Mouse (Mus musculus): ENCODE measurements around the gene Hist1h2bb.

Hist1h2bb gene

GRCm38 (mm10) chr13:23746201-23747080 lies at the start of gene Hist1h2bb:
TSS of gene Hist1h2bb (plus strand) at chr13:23746734.
- peak; percentile 78 to 88 for DNase-seq (ENCODE audit: low spot score in 2 of 2)

GRCm38 (mm10) chr13:23697491-23698299 lies 48.8 kb upstream of the Hist1h2bb start:
- peak; percentile 78 to 88 for DNase-seq (ENCODE audit: low spot score in 2 of 2)

DNA sequence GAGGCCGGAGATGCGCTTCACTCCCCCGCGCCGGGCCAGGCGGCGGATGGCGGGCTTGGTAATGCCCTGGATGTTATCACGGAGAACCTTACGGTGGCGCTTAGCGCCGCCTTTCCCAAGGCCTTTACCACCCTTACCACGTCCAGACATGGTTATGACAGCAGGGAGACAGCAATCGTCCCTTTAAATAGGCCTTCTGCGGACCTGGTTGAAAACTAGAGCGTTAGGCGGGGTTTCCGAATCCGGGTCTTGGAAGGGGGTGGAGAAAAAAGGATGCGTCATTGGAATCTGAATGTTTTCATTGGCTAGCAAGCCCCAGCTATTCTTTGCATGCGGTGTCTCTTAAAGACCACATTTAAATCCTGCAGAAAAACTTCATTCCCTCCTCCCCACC lies 48.2 kb upstream of the Hist1h2bb start, which contains the start of gene Hist1h4c:
Gene Hist1h4c (minus strand): TSS at position 155 of the 394 bp plus-strand sequence.
- peak; percentile 99 to 100 for DNase-seq (ENCODE audit: low spot score in 2 of 2)

DNA sequence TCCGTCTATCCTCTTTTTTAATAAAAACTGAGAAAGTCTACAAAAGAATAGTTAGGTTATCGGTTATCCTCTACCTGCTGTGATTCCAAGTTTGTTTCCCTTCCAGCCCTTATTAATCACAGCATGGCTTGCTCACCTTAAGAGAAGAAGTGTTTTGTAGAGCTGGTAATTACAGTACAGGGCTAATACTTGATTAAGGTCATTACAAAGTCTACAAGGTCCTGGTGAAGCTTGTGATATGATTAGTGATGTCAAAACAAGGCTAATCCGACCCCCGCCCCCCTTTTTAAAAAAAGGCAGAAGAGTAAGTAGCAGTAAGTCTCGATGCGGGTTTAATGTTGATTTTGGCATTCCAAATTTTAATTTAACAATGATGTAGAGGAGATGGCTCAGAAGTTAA lies 47.5 kb upstream of the Hist1h2bb start:
- DNase-seq (ENCODE audit: low spot score in 2 of 2) = peak in 1 of 2 experiments; percentile 28

DNA sequence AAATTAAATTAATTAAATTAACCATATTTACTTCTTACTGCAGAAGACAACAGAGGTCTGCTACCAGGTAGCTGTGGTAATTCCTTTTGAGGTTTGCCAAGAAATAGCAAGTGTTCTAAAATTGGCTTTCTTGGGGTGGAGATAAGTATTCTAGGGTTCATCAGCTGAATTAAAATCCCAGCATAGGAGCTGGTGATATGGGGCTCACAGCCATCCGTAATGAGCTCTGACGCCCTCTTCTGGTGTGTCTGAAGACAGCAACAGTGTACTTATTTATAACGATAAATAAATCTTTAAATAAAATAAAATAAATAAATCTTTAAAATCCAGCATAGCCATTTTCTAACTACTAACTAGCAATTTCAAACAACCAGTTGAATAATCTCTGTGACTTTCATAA lies 46.8 kb upstream of the Hist1h2bb start:
- peak in 1 of 2 experiments; percentile 52 for DNase-seq (ENCODE audit: low spot score in 2 of 2)

- peak; percentile 79 to 81 for DNase-seq (ENCODE audit: low spot score in 2 of 2)
Measured at GRCm38 (mm10) chr13:23700786-23701520, 45.6 kb upstream of the Hist1h2bb start.

GRCm38 (mm10) chr13:23702220-23702619 lies 44.3 kb upstream of the Hist1h2bb start:
- DNase-seq (ENCODE audit: low spot score in 2 of 2) = peak in 1 of 2 experiments; percentile 49

- DNase-seq (ENCODE audit: low spot score in 2 of 2) = peak in 1 of 2 experiments; percentile 47
Measured at GRCm38 (mm10) chr13:23702801-23703200, 43.7 kb upstream of the Hist1h2bb start.

GRCm38 (mm10) chr13:23705751-23706356 lies 40.7 kb upstream of the Hist1h2bb start:
- DNase-seq (ENCODE audit: low spot score in 2 of 2) = peak in 1 of 2 experiments; percentile 51

GRCm38 (mm10) chr13:23706771-23707170 lies 39.8 kb upstream of the Hist1h2bb start:
- DNase-seq (ENCODE audit: low spot score in 2 of 2) = peak in 1 of 2 experiments; percentile 60

- DNase-seq (ENCODE audit: low spot score in 2 of 2) = peak in 1 of 2 experiments; percentile 53
Measured at GRCm38 (mm10) chr13:23708041-23708440, 38.5 kb upstream of the Hist1h2bb start.

- DNase-seq (ENCODE audit: low spot score in 2 of 2) = peak in 1 of 2 experiments; percentile 45
Measured at GRCm38 (mm10) chr13:23708654-23709053, 37.9 kb upstream of the Hist1h2bb start.

- DNase-seq (ENCODE audit: low spot score in 2 of 2) = peak in 1 of 2 experiments; percentile 46
Measured at GRCm38 (mm10) chr13:23709714-23710373, 36.7 kb upstream of the Hist1h2bb start.

DNA sequence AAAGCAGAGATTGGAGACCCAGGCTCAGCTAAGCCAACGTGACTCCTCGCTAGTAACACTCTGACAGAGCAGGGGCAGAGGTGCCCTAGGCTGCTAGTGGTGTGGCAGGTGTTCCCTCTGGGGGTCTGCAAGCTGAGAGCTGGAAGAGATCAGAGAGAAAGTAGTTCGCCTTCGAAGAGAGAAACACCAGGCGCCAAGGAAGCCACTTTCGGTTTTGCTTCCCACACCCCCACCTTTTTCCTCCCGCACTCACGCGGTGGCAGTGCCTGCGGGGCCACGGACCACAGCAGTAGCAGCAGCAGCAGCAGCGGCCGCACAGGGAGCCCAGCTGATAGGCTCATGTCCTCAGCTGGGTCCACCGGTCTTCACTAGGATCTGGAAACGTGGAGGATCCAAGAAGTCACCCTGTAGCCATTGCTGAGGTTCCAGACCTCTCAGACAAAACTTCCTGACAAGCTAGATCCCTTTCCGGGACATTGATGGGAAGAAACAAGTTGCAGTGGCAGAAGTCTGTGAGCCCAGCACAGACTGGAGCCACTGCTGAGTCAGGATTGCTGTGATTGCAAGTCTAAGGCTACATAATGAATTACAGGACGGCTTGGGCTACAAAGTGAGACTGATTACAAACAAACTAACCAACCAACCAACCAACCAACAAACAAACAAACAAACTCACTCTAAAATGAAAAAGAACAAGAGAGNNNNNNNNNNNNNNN lies 36.0 kb upstream of the Hist1h2bb start, which contains the start of gene Hfe:
Gene Hfe (minus strand): TSS at position 481 of the 716 bp plus-strand sequence.
- DNase-seq (ENCODE audit: low spot score in 2 of 2) = peak; percentile 40 to 69

DNA sequence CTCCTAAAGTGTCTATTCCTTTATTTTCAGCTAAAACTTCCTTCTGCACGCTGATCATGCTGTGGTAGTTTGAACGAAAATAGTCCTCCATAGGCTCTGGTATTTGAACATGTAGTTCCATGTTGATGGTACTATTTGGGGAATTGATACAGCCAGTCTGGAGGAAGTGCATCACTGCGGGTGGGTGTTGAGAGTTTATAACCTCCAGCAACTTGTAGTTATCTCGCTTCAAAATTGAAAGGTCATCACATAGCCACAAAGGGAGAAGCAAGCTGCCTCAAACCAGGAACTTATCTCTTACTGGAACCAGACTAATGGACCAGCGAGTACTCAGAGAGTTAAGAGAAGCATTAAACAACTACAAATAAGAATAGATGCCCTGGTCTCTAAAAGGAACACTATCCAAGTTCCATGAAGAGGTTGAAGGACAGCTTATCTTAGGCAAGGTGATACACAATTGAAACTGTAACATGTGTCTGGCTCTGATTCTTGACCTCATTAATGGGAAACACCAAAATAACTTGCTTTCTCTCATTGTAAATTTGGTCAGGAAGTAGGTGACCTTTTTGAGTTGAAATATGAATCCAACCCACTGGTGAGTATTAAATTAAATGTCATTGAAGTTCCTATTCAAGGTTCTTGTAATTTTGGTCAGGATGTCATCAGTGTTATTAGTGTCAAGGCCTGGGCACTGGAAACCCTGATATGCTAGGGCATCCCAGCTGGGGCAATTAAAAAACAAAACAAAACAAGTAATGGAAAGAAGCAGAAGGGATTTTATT lies 30.1 kb upstream of the Hist1h2bb start:
- peak in 1 of 2 experiments; percentile 16 for DNase-seq (ENCODE audit: low spot score in 2 of 2)

GRCm38 (mm10) chr13:23717176-23717575 lies 29.4 kb upstream of the Hist1h2bb start:
- peak in 1 of 2 experiments; percentile 51 for DNase-seq (ENCODE audit: low spot score in 2 of 2)

- DNase-seq (ENCODE audit: low spot score in 2 of 2) = peak in 1 of 2 experiments; percentile 40
Measured at GRCm38 (mm10) chr13:23717593-23718245, 28.8 kb upstream of the Hist1h2bb start.

GRCm38 (mm10) chr13:23724239-23724638 lies 22.3 kb upstream of the Hist1h2bb start:
- DNase-seq (ENCODE audit: low spot score in 2 of 2) = no peak
